Mouse (Mus musculus) liver, embryonic 14.5 days (tissue): Measurements from ENCODE around the gene Nlgn2. TPM values are rescaled to one million over a fixed set of nuclear protein-coding genes. Genes with fewer than 3 reads are reported as not detected.

Source experiments
- ATAC-seq: fragments of 200-750 bp; cut with Nextera tagmentation; 2 replicates; pipeline ENCODE4 v1.8.0; 2017; ENCODE audit warnings: moderate number of reproducible peaks, mild to moderate bottlenecking, moderate library complexity; ENCODE audit not compliant: insufficient read depth
- DNase-seq, 3 experiments: peaks; one replicate each; pipeline ENCODE4 v3.0.0-alpha.2; 2012 to 2013; ENCODE audit warnings: low read depth in 3 of 3, low spot score in 3 of 3
- H3K27ac ChIP-seq: fragments of 300-500 bp; sonication (generic); 2 replicates; pipeline ENCODE4 v1.5.1; 2014; ENCODE audit warnings: moderate library complexity, mild to moderate bottlenecking, control low read depth, inconsistent platforms
- H3K27me3 ChIP-seq: fragments of 300-500 bp; sonication (generic); 2 replicates; pipeline ENCODE4 v1.6.1; 2014; ENCODE audit warnings: mild to moderate bottlenecking, low read length, moderate library complexity; ENCODE audit not compliant: control insufficient read depth, insufficient read depth
- H3K36me3 ChIP-seq: fragments of 300-500 bp; sonication (generic); replicated peaks from 2 replicates; pipeline ENCODE4 v1.6.1; 2014; ENCODE audit warnings: low read depth; ENCODE audit not compliant: control insufficient read depth, insufficient read depth
- H3K4me1 ChIP-seq, 2 experiments: fragments of 200-500 bp in 1 of 2; fragments of 300-500 bp in 1 of 2; sonication (generic) in 1 of 2; replicated peaks; 2 replicates each; pipeline ENCODE4 v1.6.1; 2012 to 2014; ENCODE audit warnings: antibody characterized with exemption in 1 of 2, inconsistent platforms in 1 of 2, low read length in 1 of 2; ENCODE audit not compliant: control insufficient read depth in 2 of 2, insufficient read depth in 2 of 2
- H3K4me2 ChIP-seq: fragments of 300-500 bp; sonication (generic); 2 replicates; pipeline ENCODE4 v1.6.1; 2014; ENCODE audit warnings: low read depth, mild to moderate bottlenecking, control low read depth, moderate library complexity
- H3K4me3 ChIP-seq, 2 experiments: fragments of 200-500 bp in 1 of 2; fragments of 300-500 bp in 1 of 2; sonication (generic) in 1 of 2; 2 replicates each; pipeline ENCODE4 v1.5.1; 2012 to 2014; ENCODE audit warnings: low read depth in 2 of 2, low read length in 2 of 2, mild to moderate bottlenecking in 2 of 2, control low read depth in 1 of 2, inconsistent platforms in 1 of 2, moderate library complexity in 1 of 2; ENCODE audit not compliant: insufficient read depth in 1 of 2
- H3K9ac ChIP-seq: fragments of 300-500 bp; sonication (generic); replicated peaks from 2 replicates; pipeline ENCODE4 v1.6.1; 2014; ENCODE audit warnings: mild to moderate bottlenecking, control low read depth, moderate library complexity
- H3K9me3 ChIP-seq: fragments of 300-500 bp; sonication (generic); 2 replicates; pipeline ENCODE4 v1.6.1; 2016; ENCODE audit warnings: low read length, mixed read lengths; ENCODE audit not compliant: control insufficient read depth
- CTCF ChIP-seq: IDR thresholded peaks from 2 replicates; pipeline ENCODE4 v1.5.1; 2016; ENCODE audit warnings: antibody characterized with exemption, low read depth, control low read depth
- EP300 ChIP-seq: IDR thresholded peaks from 2 replicates; pipeline ENCODE4 v1.6.1; 2016; ENCODE audit warnings: antibody characterized with exemption, low read depth
- WGBS: fragments of 180-500 bp; shearing (Covaris S2); extraction: QIAGEN DNeasy Blood & Tissue Kit; methylation state at CpG from one replicate; pipeline ENCODE4 v1.1.7; 2014; ENCODE audit not compliant: insufficient replicate concordance; 5-methylcytosine and 5-hydroxymethylcytosine counted together
- polyA plus RNA-seq, 2 experiments: library from polyadenylated mRNA; depleted of rRNA in 1 of 2; stranded (reverse) in 1 of 2; unstranded in 1 of 2; fragments of >200 nt; fragmentation: Nextera tagmentation in 1 of 2; extraction: Ambion mirVana in 1 of 2; gene quantifications; 2 replicates each; pipeline versions ENCODE4 v1.2.1 to v1.2.3; 2012 to 2014

Gene Nlgn2
- polyA plus RNA-seq, 2 experiments, result 0.48 to 2.0 TPM

DNA sequence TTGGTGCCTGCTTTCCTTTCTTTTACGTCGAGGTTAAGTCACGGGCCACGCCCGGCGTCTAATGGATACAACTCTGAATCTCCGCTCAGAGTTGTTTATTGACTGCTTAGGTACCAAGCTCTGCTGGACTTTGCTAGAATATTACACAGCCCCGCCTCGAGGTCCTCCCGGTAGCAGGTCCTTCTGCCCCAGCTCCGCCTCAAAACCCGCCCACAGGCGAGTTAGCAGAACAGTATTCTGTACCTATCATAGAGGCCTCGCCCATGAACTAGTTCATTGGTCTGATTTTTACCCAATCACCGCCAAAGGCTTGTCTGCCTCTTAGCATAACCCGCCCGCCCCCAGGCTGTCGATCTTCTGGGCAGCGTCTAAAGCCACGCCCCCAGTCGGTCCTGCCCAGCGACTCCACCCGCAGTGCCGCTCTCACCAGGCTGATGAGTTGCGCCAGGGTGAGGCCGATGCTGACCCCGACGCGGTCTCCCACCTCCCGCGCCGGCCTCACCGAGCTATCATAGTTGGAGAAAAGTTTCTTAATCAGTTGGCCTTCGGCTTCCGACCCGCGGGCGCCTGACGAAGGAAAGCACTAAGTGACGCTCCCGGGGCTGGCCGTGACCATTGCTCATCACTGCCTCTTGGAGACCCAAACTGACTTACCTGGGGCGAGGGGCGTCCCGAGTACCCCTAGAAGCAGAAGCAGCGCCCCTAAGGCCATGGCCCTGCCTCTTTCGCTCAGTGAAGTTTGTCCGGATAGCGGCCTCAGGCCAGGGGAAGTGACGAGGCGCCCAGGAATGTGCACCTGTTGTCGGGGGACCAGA is 42.2 kb downstream of the Nlgn2 start, which contains the start of gene Chrnb1:
TSS of gene Chrnb1 (minus strand) at position 776 of the 815 bp plus-strand sequence.
- whole genome bisulfite sequencing, result under 1% methylated on average over 52 of the region's 52 CpGs
- Histone ChIP-seq H3K4me1 (peaks cover 5 to 8% of the 10 kb centered on the region in 2 experiments; a peak in 3 of 4 replicates), H3K9ac (peak within 1 kb of the TSS; percentile 31; the same call in 1 of the 2 replicates), H3K9me3 (no peaks in the 10 kb centered on the region), H3K27me3 (peaks cover 42% of the 10 kb centered on the region), H3K27ac (no peak within 1 kb of the TSS), H3K4me3 (peak within 1 kb of the TSS; percentile 45 to 53), H3K4me2 (peak within 1 kb of the TSS; percentile 88), H3K36me3 (no peaks in the 10 kb centered on the region)
- ATAC-seq (peak; percentile 100), DNase-seq (peak; percentile 97 to 98 (median 97))
- TF ChIP-seq EP300 (no peak), CTCF (peak; percentile 19; the same call in 1 of the 2 replicates)

DNA sequence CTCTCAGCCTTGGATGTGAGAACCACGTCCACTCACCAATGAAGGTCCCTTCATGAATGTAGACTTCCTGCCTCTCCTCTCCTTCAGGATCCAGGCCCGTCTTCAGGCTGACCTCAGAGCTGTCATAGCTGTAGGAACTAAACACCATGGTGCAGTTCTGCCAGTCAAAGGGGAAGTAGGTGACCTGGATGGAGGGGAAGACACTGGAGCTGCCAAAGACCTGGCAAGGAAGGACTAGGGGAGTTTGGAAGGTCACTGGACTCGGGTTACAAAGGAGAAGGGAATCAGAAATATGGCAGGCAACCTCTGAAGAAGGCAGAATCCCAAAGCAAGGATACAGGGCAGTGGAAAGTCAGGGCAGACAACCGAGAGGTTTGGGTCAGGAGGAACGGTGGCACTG is 44.2 kb downstream of the Nlgn2 start:
- 49% methylated on average over 5 of the region's 5 CpGs for WGBS
- H3K4me3 ChIP-seq, result no peak overlapping the region
- peaks cover 25% of the 10 kb centered on the region for H3K27me3 ChIP-seq
- H3K4me1 ChIP-seq, result peaks cover 4 to 8% of the 10 kb centered on the region in 2 experiments; a peak in 3 of 4 replicates
- no peaks in the 10 kb centered on the region for H3K9me3 ChIP-seq
- H3K27ac ChIP-seq, result no peak overlapping the region
- no peak for DNase-seq
- ATAC-seq, result no peak
- H3K9ac ChIP-seq, result no peak overlapping the region
- no peak for TF ChIP-seq EP300
- TF ChIP-seq CTCF, result no peak
- H3K36me3 ChIP-seq, result no peaks in the 10 kb centered on the region
- H3K4me2 ChIP-seq, result no peak overlapping the region

DNA sequence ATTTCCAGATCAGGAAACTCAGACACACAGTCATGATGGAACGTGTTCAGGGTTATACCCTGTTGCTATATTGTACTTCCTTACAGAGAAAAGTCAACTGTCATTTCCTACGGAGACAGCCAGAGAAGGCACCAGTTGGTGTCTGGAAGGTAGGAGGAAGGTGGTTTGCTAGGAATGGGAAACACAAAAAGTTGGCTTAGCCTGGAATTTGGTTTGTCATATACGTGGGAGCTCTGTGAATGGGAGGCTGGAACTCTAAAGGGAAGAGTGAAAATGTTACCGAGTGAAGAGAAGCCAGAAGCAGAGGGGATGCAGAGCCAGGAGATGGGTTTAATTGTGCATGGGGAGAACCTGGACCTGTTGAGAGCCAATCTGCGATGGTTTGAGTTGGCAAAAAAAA is 46.2 kb downstream of the Nlgn2 start:
- DNase-seq (no peak), ATAC-seq (no peak)
- no peak for TF ChIP-seq CTCF
- TF ChIP-seq EP300, result no peak
- H3K9ac ChIP-seq, result no peak overlapping the region
- no peak overlapping the region for H3K4me2 ChIP-seq
- peaks cover 7% of the 10 kb centered on the region for H3K27me3 ChIP-seq
- no peaks in the 10 kb centered on the region for H3K36me3 ChIP-seq
- H3K4me1 ChIP-seq, result peaks cover 4 to 8% of the 10 kb centered on the region in 2 experiments; a peak in 3 of 4 replicates
- 44% methylated on average over 5 of the region's 5 CpGs for WGBS
- no peak overlapping the region for H3K27ac ChIP-seq
- H3K4me3 ChIP-seq, result no peak overlapping the region
- H3K9me3 ChIP-seq, result no peaks in the 10 kb centered on the region

GRCm38 (mm10) chr11:69789431-69789830 is 48.2 kb downstream of the Nlgn2 start:
- peaks cover 8 to 9% of the 10 kb centered on the region in 2 experiments for H3K4me1 ChIP-seq
- H3K4me2 ChIP-seq, result no peak overlapping the region
- no peak overlapping the region for H3K4me3 ChIP-seq
- ATAC-seq, result no peak
- WGBS, result 50% methylated on average over 5 of the region's 5 CpGs
- H3K27me3 ChIP-seq, result no peaks in the 10 kb centered on the region; the same call in none of the 2 replicates
- DNase-seq, result no peak
- H3K9ac ChIP-seq, result no peak overlapping the region
- no peaks in the 10 kb centered on the region for H3K36me3 ChIP-seq
- no peak overlapping the region for H3K27ac ChIP-seq
- no peaks in the 10 kb centered on the region for H3K9me3 ChIP-seq
- TF ChIP-seq CTCF (no peak), EP300 (no peak)

- no peak overlapping the region for H3K4me3 ChIP-seq
- H3K27ac ChIP-seq, result no peak overlapping the region
- H3K4me2 ChIP-seq, result no peak overlapping the region
- TF ChIP-seq EP300 (no peak), CTCF (no peak)
- H3K4me1 ChIP-seq, result peaks cover 11 to 12% of the 10 kb centered on the region in 2 experiments
- no peak overlapping the region for H3K9ac ChIP-seq
- no peaks in the 10 kb centered on the region for H3K9me3 ChIP-seq
- H3K27me3 ChIP-seq, result no peaks in the 10 kb centered on the region
- no peak for ATAC-seq
- WGBS, result 61% methylated on average over 5 of the region's 5 CpGs
- H3K36me3 ChIP-seq, result no peaks in the 10 kb centered on the region
- DNase-seq, result no peak
Measured at GRCm38 (mm10) chr11:69787306-69787705, 50.3 kb downstream of the Nlgn2 start.
